Mouse (Mus musculus) central nervous system, embryonic 11.5 days (tissue): ENCODE measurements around the gene Olfr969. TPM values are rescaled to one million over a fixed set of nuclear protein-coding genes. Genes with fewer than 3 reads are reported as not detected.

Source experiments
- polyA plus RNA-seq: library from polyadenylated mRNA; depleted of rRNA; stranded (reverse); fragments of >200 nt; gene quantifications from 2 replicates; pipeline ENCODE4 v1.2.3, GENCODE M21; 2012; rRNA removed

Olfr969 gene
- polyA plus RNA-seq, result not detected in 2 replicates

DNA sequence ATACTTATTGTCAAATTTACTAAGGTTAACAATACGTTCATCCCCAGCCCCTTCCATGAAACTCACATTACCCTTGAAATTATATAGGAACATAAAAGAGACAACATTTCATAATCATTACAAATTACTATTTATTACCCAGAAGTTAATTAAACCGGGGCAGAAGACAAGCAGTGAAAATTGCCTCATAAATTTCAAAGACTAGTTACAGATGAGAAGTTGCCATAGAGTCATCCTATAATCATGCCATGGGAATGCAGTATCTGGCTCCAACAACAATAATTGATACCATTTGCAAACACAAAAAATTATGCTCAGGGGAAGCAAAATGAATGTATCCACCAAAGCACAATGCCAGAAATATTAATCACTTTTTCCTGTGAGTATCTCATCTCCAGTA lies at the start of gene Olfr969:
Gene Olfr969, plus strand, starts transcription at position 388 of the 400 bp plus-strand sequence.

GRCm38 (mm10) chr9:39745949-39746348 lies 44.8 kb upstream of the Olfr969 start, which contains the start of gene Olfr967:
Gene Olfr967 (plus strand): TSS chr9:39746249.

GRCm38 (mm10) chr9:39783153-39783552 lies 7.6 kb upstream of the Olfr969 start, which contains the start of gene Olfr968:
Gene Olfr968 (minus strand): TSS chr9:39783253.

DNA sequence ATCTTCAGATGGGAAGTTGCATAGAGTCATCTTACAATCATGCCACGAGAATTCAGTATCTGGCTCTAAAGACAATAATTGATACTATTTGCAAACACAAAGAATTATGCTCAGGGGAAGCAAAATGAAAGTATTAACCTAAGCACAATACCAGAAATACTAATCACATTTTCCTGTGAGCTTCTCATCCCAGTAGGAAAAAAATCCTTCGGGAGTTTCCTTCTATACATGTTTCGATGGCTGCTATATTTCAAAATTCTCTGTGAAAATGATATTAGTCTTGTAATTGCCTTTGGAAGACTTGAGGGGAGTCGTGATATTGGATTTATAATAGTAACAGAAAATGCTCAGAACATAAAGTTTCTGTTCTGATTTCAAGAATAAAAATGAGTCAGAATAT lies 17.8 kb downstream of the Olfr969 start, which contains the start of gene Olfr970:
Gene Olfr970, plus strand, starts transcription at position 301 of the 400 bp plus-strand sequence.

DNA sequence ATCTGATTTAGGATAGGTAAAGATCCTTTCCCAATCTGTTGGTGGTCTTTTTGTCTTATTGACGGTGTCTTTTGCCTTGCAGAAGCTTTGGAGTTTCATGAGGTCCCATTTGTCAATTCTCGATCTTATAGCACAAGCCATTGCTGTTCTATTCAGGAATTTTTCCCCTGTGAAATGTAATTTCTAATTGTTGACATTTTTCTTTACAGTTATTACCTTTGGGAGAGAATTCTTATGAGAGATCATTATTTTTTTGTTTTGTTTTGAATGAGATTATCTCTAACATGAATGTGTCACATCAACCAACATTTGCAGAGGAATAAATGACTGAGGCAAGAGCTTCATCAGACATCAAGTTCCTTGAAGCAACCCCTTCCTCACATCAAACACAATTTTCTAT lies 45.8 kb downstream of the Olfr969 start, which contains the start of gene Olfr971:
Gene Olfr971, plus strand, starts transcription at position 301 of the 400 bp plus-strand sequence.

Other genes with a start within 250 kb of the Olfr969 start
- not detected in 2 replicates for gene Olfr958, start 236.9 kb upstream of the Olfr969 start, polyA plus RNA-seq
- gene Olfr959, start 215.4 kb upstream of the Olfr969 start, polyA plus RNA-seq, result not detected in 2 replicates
- gene AW551984, start 186.5 kb upstream of the Olfr969 start, polyA plus RNA-seq, result 13.6 and 24.2 TPM in 2 replicates
- gene Olfr148, start 180.3 kb upstream of the Olfr969 start, polyA plus RNA-seq, result 0.04 TPM in 1 of 2 replicates, not detected in the other
- gene Olfr960, start 169.6 kb upstream of the Olfr969 start, polyA plus RNA-seq, result 0.07 TPM in 1 of 2 replicates, not detected in the other
- not detected in 2 replicates for gene Olfr961, start 145.9 kb upstream of the Olfr969 start, polyA plus RNA-seq
- not detected in 2 replicates for gene Olfr963, start 123.7 kb upstream of the Olfr969 start, polyA plus RNA-seq
- not detected in 2 replicates for gene Olfr149, start 83.8 kb upstream of the Olfr969 start, polyA plus RNA-seq
- gene Olfr965, start 79.6 kb upstream of the Olfr969 start, polyA plus RNA-seq, result not detected in 2 replicates
- not detected in 2 replicates for gene Olfr150, start 60.0 kb upstream of the Olfr969 start, polyA plus RNA-seq
- not detected in 2 replicates for gene Olfr967, start 44.7 kb upstream of the Olfr969 start, polyA plus RNA-seq
- not detected in 2 replicates for gene Olfr968, start 7.7 kb upstream of the Olfr969 start, polyA plus RNA-seq
- gene Olfr970, start 17.9 kb downstream of the Olfr969 start, polyA plus RNA-seq, result not detected in 2 replicates
- not detected in 2 replicates for gene Olfr971, start 45.9 kb downstream of the Olfr969 start, polyA plus RNA-seq
- gene Olfr972, start 75.5 kb downstream of the Olfr969 start, polyA plus RNA-seq, result not detected in 2 replicates
- not detected in 2 replicates for gene Olfr229, start 116.4 kb downstream of the Olfr969 start, polyA plus RNA-seq
- gene Olfr974, start 146.6 kb downstream of the Olfr969 start, polyA plus RNA-seq, result not detected in 2 replicates
- gene Olfr975, start 161.1 kb downstream of the Olfr969 start, polyA plus RNA-seq, result not detected in 2 replicates
- gene Olfr976, start 170.2 kb downstream of the Olfr969 start, polyA plus RNA-seq, result not detected in 2 replicates
- gene Olfr978, start 201.2 kb downstream of the Olfr969 start, polyA plus RNA-seq, result not detected in 2 replicates
- gene Olfr979, start 212.5 kb downstream of the Olfr969 start, polyA plus RNA-seq, result not detected in 2 replicates
- not detected in 2 replicates for gene Olfr980, start 218.6 kb downstream of the Olfr969 start, polyA plus RNA-seq
- gene Olfr981, start 230.5 kb downstream of the Olfr969 start, polyA plus RNA-seq, result not detected in 2 replicates